Mouse (Mus musculus) lung, embryonic 15.5 days (tissue): ENCODE results near the gene Lamb1. TPM values are rescaled to one million over a fixed set of nuclear protein-coding genes. Genes with fewer than 3 reads are reported as not detected.

Source experiments
- ATAC-seq: fragments of 200-750 bp; cut with Nextera tagmentation; 2 replicates; pipeline ENCODE4 v1.8.0; 2017; ENCODE audit warnings: moderate number of reproducible peaks, borderline replicate concordance; ENCODE audit not compliant: low FRiP score, low TSS enrichment; ENCODE audit errors: extremely low read depth
- H3K27ac ChIP-seq: fragments of 300-500 bp; sonication (generic); 2 replicates; pipeline ENCODE4 v1.5.1; 2015; ENCODE audit warnings: moderate library complexity, mild to moderate bottlenecking, inconsistent platforms
- H3K27me3 ChIP-seq: fragments of 300-500 bp; sonication (generic); 2 replicates; pipeline ENCODE4 v1.6.1; 2015; ENCODE audit warnings: inconsistent platforms
- H3K36me3 ChIP-seq: fragments of 300-500 bp; sonication (generic); 2 replicates; pipeline ENCODE4 v1.6.1; 2015; ENCODE audit warnings: inconsistent platforms
- H3K4me1 ChIP-seq: fragments of 300-500 bp; sonication (generic); 2 replicates; pipeline ENCODE4 v1.6.1; 2015; ENCODE audit warnings: inconsistent platforms
- H3K4me2 ChIP-seq: fragments of 300-500 bp; sonication (generic); 2 replicates; pipeline ENCODE4 v1.6.1; 2015; ENCODE audit warnings: inconsistent platforms, mild to moderate bottlenecking, moderate library complexity
- H3K4me3 ChIP-seq: fragments of 300-500 bp; sonication (generic); 2 replicates; pipeline ENCODE4 v1.5.1; 2015; ENCODE audit warnings: mild to moderate bottlenecking, inconsistent platforms
- H3K9ac ChIP-seq: fragments of 300-500 bp; sonication (generic); 2 replicates; pipeline ENCODE4 v1.6.1; 2015; ENCODE audit warnings: inconsistent platforms
- H3K9me3 ChIP-seq: fragments of 300-500 bp; sonication (generic); 2 replicates; pipeline ENCODE4 v1.6.1; 2016; ENCODE audit warnings: inconsistent platforms
- WGBS: fragments of 180-500 bp; shearing (Covaris S2); methylation state at CpG from one replicate; pipeline ENCODE4 v1.1.7; 2015; 5-methylcytosine and 5-hydroxymethylcytosine counted together
- polyA plus RNA-seq: library from polyadenylated mRNA; unstranded; fragments of >200 nt; fragmentation: Nextera tagmentation; extraction: Ambion mirVana; gene quantifications from 2 replicates; pipeline ENCODE4 v1.2.1, GENCODE M21; 2015

Lamb1 gene
- polyA plus RNA-seq, 1 experiment from 2014 or later: 118 TPM

DNA sequence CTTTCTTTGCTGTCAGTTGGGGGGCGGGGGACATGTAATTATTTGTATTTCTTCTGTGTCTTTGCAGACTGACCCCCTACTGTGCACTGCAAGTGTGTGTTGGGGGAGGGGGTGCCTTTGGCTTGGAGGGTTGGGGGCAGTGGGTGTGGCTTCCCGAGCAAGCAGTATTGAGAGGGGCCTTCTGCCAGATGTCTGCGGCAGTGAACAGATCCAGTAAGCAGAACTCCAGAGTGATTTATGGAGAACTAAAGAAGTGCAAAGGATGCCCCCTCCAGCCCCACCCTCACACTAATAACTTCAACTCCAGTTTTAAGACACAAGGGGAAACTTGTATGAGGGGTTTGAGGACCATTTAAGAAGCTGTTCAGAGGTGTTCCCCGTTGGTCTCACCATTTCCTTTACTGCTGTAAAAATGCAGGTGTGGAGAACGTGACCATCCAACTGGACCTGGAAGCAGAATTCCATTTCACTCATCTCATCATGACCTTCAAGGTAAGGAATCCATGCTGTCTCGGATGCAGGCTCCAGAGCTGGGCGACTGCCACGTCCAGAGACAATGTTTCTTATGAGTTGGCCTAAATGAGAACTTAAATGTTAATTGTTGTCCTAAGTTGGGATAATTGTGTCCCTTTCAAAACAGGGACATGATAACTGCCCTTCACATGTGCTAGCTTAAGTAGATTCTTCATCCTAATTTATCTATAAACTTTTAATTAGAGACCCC, 7.1 kb downstream of the Lamb1 start:
- 29% methylated on average over 8 of the region's 8 CpGs for WGBS
- Histone ChIP-seq H3K4me2 (peak overlapping the region; percentile 35), H3K27me3 (no peaks in the 10 kb centered on the region), H3K27ac (peak overlapping the region; percentile 86), H3K9ac (no peak overlapping the region), H3K9me3 (no peaks in the 10 kb centered on the region), H3K4me3 (no peak overlapping the region), H3K4me1 (peaks cover 64% of the 10 kb centered on the region), H3K36me3 (peaks cover 62% of the 10 kb centered on the region)
- ATAC-seq: peak; percentile 57

GRCm38 (mm10) chr12:31272846-31273245, 7.8 kb downstream of the Lamb1 start:
- Histone ChIP-seq H3K27ac (no peak overlapping the region), H3K27me3 (no peaks in the 10 kb centered on the region), H3K4me2 (no peak overlapping the region), H3K9me3 (no peaks in the 10 kb centered on the region), H3K9ac (no peak overlapping the region), H3K4me3 (no peak overlapping the region), H3K4me1 (peaks cover 59% of the 10 kb centered on the region), H3K36me3 (peaks cover 69% of the 10 kb centered on the region)
- ATAC-seq: no peak
- 67% methylated on average over 2 of the region's 2 CpGs for WGBS

DNA sequence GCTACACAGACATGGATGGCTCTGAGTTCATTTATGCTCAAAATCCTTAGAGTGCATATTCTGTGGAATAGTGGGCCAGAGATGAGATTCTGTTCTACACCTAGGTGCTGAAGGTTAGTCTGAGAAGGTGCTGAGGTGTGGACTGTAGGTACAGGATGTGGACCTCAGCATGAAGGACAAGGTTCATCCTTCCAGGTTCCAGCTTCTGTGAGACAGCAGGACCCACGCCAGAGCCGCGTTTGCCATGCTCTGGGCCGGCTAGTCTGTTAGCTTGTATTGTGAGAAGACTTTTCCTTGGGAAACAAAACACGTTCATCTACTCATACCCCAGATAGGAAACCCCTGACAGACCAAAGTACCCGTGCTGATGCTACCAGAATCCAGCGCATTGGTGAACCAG, 8.6 kb downstream of the Lamb1 start:
- Histone ChIP-seq H3K27ac (no peak overlapping the region), H3K9me3 (no peaks in the 10 kb centered on the region), H3K4me3 (no peak overlapping the region), H3K9ac (no peak overlapping the region), H3K4me1 (peaks cover 52% of the 10 kb centered on the region), H3K36me3 (peaks cover 77% of the 10 kb centered on the region), H3K4me2 (no peak overlapping the region), H3K27me3 (no peaks in the 10 kb centered on the region)
- whole genome bisulfite sequencing: 91% methylated on average over 7 of the region's 7 CpGs
- no peak for ATAC-seq

GRCm38 (mm10) chr12:31275411-31275810, 10.4 kb downstream of the Lamb1 start:
- Histone ChIP-seq H3K27me3 (no peaks in the 10 kb centered on the region), H3K36me3 (peaks cover 80% of the 10 kb centered on the region), H3K9ac (no peak overlapping the region), H3K4me1 (peaks cover 43% of the 10 kb centered on the region), H3K4me3 (no peak overlapping the region), H3K4me2 (no peak overlapping the region), H3K27ac (peak overlapping the region; percentile 42), H3K9me3 (no peaks in the 10 kb centered on the region)
- no peak for ATAC-seq
- WGBS: 68% methylated on average over 10 of the region's 10 CpGs

DNA sequence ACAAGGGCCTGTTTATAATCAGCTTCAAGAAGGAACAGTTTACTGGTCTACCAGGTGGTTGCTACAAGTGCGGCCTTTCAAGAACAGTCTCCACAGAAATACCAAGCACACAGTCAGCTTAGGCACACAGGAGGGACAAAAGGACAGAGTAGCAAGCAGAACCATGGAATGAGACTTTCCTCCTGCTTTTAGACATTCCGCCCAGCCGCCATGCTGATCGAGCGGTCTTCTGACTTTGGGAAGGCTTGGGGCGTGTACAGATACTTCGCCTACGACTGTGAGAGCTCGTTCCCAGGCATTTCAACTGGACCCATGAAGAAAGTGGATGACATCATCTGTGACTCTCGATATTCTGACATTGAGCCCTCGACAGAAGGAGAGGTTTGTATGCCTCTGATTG, 13.2 kb downstream of the Lamb1 start:
- Histone ChIP-seq H3K4me3 (no peak overlapping the region), H3K27ac (no peak overlapping the region), H3K4me1 (peaks cover 33% of the 10 kb centered on the region), H3K27me3 (no peaks in the 10 kb centered on the region), H3K4me2 (no peak overlapping the region), H3K9me3 (no peaks in the 10 kb centered on the region), H3K9ac (no peak overlapping the region), H3K36me3 (peaks cover 80% of the 10 kb centered on the region)
- no peak for ATAC-seq
- 83% methylated on average over 11 of the region's 11 CpGs for WGBS

GRCm38 (mm10) chr12:31280318-31280717, 15.3 kb downstream of the Lamb1 start:
- ATAC-seq: no peak
- Histone ChIP-seq H3K27me3 (no peaks in the 10 kb centered on the region), H3K9me3 (no peaks in the 10 kb centered on the region), H3K4me1 (peaks cover 38% of the 10 kb centered on the region), H3K27ac (no peak overlapping the region), H3K36me3 (peaks cover 76% of the 10 kb centered on the region), H3K4me2 (no peak overlapping the region), H3K9ac (no peak overlapping the region), H3K4me3 (no peak overlapping the region)
- WGBS: 64% methylated on average over 7 of the region's 7 CpGs

- ATAC-seq: no peak
- Histone ChIP-seq H3K4me2 (no peak overlapping the region), H3K4me1 (peaks cover 33% of the 10 kb centered on the region), H3K9me3 (no peaks in the 10 kb centered on the region), H3K9ac (no peak overlapping the region), H3K36me3 (peaks cover 76% of the 10 kb centered on the region), H3K27ac (no peak overlapping the region), H3K27me3 (no peaks in the 10 kb centered on the region), H3K4me3 (no peak overlapping the region)
- WGBS: 55% methylated on average over 9 of the region's 9 CpGs
Measured at GRCm38 (mm10) chr12:31281100-31281591, 16.1 kb downstream of the Lamb1 start.

DNA sequence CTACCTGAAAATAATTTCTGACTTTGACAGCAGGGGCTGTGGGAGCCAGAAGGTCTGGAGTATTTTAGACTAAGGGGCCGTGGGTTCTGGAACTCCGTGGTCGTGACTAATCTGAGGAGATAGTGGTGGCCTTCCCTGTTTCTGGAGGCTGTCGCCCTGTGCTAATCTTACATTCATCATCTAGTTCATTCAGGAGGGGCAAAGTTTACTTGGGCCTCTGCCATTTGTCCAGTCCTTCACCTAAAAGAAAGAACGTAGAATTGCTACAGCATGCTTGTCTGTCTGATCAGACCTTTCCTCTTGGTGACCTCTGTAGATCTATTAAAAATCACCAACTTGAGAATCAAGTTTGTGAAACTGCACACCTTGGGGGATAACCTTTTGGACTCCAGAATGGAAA, 17.2 kb downstream of the Lamb1 start:
- Histone ChIP-seq H3K27me3 (no peaks in the 10 kb centered on the region), H3K36me3 (peaks cover 78% of the 10 kb centered on the region), H3K4me2 (no peak overlapping the region), H3K27ac (no peak overlapping the region), H3K9me3 (no peaks in the 10 kb centered on the region), H3K4me1 (peaks cover 33% of the 10 kb centered on the region), H3K4me3 (no peak overlapping the region), H3K9ac (no peak overlapping the region)
- WGBS: 68% methylated on average over 5 of the region's 5 CpGs
- ATAC-seq: no peak

- Histone ChIP-seq H3K4me2 (no peak overlapping the region), H3K4me1 (peaks cover 33% of the 10 kb centered on the region), H3K9ac (no peak overlapping the region), H3K27ac (no peak overlapping the region), H3K36me3 (peaks cover 78% of the 10 kb centered on the region), H3K9me3 (no peaks in the 10 kb centered on the region), H3K27me3 (no peaks in the 10 kb centered on the region), H3K4me3 (no peak overlapping the region)
- no peak for ATAC-seq
- 47% methylated on average over 4 of the region's 4 CpGs for WGBS
Measured at GRCm38 (mm10) chr12:31283131-31283530, 18.1 kb downstream of the Lamb1 start.

GRCm38 (mm10) chr12:31283617-31284136, 18.6 kb downstream of the Lamb1 start:
- Histone ChIP-seq H3K27me3 (no peaks in the 10 kb centered on the region), H3K9me3 (no peaks in the 10 kb centered on the region), H3K27ac (peak overlapping the region; percentile 21; the same call in 1 of the 2 replicates), H3K4me3 (no peak overlapping the region), H3K4me2 (no peak overlapping the region), H3K36me3 (peaks cover 78% of the 10 kb centered on the region), H3K4me1 (peaks cover 33% of the 10 kb centered on the region), H3K9ac (no peak overlapping the region)
- no peak for ATAC-seq
- 51% methylated on average over 4 of the region's 4 CpGs for WGBS

GRCm38 (mm10) chr12:31289046-31289445, 24.0 kb downstream of the Lamb1 start:
- WGBS: 92% methylated on average over 10 of the region's 10 CpGs
- Histone ChIP-seq H3K27ac (no peak overlapping the region), H3K36me3 (peaks cover 72% of the 10 kb centered on the region), H3K27me3 (no peaks in the 10 kb centered on the region), H3K4me3 (no peak overlapping the region), H3K9ac (no peak overlapping the region), H3K4me1 (peaks cover 8% of the 10 kb centered on the region), H3K9me3 (no peaks in the 10 kb centered on the region), H3K4me2 (no peak overlapping the region)
- no peak for ATAC-seq

DNA sequence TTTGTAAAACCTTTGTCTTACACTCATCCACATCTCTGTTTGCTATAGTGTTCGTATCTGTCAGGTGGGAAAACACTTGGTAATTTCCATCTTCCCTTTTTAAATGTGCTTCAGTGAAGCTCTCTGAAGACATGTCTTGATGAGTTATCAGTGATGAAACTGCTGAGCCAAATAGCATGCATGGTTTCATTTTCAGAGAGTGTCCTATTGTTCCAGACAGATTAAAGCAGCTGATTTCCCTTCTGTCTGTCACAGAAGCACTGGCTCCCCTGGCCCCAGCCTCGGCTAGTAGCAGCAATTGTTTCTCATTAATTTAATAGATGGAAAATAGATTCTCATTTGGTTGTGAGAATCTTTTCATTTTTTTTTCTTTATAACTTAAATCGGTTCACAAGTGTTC, 25.9 kb downstream of the Lamb1 start:
- Histone ChIP-seq H3K4me3 (no peak overlapping the region), H3K9ac (no peak overlapping the region), H3K27me3 (no peaks in the 10 kb centered on the region), H3K4me2 (no peak overlapping the region), H3K36me3 (peaks cover 60% of the 10 kb centered on the region), H3K9me3 (no peaks in the 10 kb centered on the region), H3K27ac (no peak overlapping the region), H3K4me1 (peaks cover 21% of the 10 kb centered on the region)
- WGBS: 86% methylated on average over 3 of the region's 3 CpGs
- ATAC-seq: no peak
